Mouse (Mus musculus): ENCODE measurements around the gene Aida. TPM values are rescaled to one million over a fixed set of nuclear protein-coding genes. Genes with fewer than 3 reads are reported as not detected.
A peak's percentile ranks its signal among the peaks of the same experiment; 100 is the strongest.

The Aida gene
- polyA plus RNA-seq, 1 experiment from 2014 or later: 37.8 TPM

- DNase-seq (ENCODE audit: low spot score, missing footprints) (peak; percentile 78), ATAC-seq (ENCODE audit: low FRiP score) (no peak)
- H3K9ac ChIP-seq (ENCODE audit: low read length): no peak overlapping the region
- no peaks in the 10 kb centered on the region for H3K36me3 ChIP-seq (ENCODE audit: control insufficient read depth, insufficient read depth, low read length)
- no peak overlapping the region for H3K4me2 ChIP-seq
- no peaks in the 10 kb centered on the region for H3K4me1 ChIP-seq (ENCODE audit: control insufficient read depth, insufficient read depth, low read length)
- H3K9me3 ChIP-seq (ENCODE audit: control insufficient read depth, low read length): no peaks in the 10 kb centered on the region
- H3K27ac ChIP-seq (ENCODE audit: low read depth, low read length): no peak overlapping the region
- H3K4me3 ChIP-seq (ENCODE audit: low read depth, low read length): no peak overlapping the region
- H3K27me3 ChIP-seq (ENCODE audit: control insufficient read depth, insufficient read depth, low read length): no peaks in the 10 kb centered on the region
- 66% methylated on average over 10 of the region's 10 CpGs for WGBS
Observed at GRCm38 (mm10) chr1:183272867-183273818, 23.2 kb upstream of the Aida start.

DNA sequence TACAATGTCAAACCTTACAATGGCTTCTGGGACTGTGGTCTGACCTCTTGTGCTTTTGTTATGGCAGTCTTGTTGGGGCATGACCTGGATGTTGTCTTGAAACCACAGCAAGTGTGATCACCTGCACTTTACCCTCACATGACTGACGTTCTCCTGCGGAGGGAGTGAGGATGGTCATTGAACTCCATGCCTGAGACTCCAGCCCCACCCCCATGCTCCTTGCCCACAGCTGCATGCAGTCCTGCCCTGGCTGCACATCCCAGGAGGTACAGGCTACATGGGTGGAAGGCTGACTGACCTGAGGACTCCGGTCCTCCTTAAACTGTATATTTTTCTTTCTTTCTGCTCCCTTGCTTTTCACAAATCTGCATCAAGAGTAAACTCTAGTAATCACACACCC lies 22.0 kb upstream of the Aida start:
- DNase-seq (ENCODE audit: low spot score, missing footprints): peak; percentile 35
- WGBS: 69% methylated on average over 3 of the region's 3 CpGs
- Histone ChIP-seq H3K36me3 (ENCODE audit: control insufficient read depth, insufficient read depth, low read length) (no peaks in the 10 kb centered on the region; the same call in none of the 2 replicates), H3K9me3 (ENCODE audit: control insufficient read depth, low read length) (no peaks in the 10 kb centered on the region), H3K9ac (ENCODE audit: low read length) (no peak overlapping the region), H3K27me3 (ENCODE audit: control insufficient read depth, insufficient read depth, low read length) (no peaks in the 10 kb centered on the region), H3K4me2 (no peak overlapping the region), H3K27ac (ENCODE audit: low read depth, low read length) (no peak overlapping the region), H3K4me3 (ENCODE audit: low read depth, low read length) (no peak overlapping the region), H3K4me1 (ENCODE audit: control insufficient read depth, insufficient read depth, low read length) (no peaks in the 10 kb centered on the region)
- ATAC-seq (ENCODE audit: low FRiP score): no peak

DNA sequence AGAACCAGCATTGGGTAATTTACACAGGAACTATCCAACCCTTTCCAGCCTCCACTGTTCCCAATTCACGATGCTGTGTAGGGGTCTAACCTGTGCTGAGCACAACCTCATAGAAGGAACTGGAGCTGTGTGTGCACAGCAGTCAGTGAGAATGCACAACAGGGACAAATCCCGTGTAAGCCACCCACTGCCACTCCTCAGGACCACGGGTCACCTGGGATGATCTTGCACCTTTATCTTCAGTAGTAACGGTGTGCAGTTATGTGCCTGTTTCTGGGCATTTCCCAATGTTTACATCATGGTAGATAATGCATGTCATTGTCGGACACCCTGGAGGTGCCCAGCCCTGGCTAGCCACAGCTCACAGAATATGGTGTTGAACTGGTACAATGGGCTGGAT lies 20.6 kb upstream of the Aida start:
- ATAC-seq (ENCODE audit: low FRiP score) (no peak), DNase-seq (ENCODE audit: low spot score, missing footprints) (peak; percentile 72)
- no peak overlapping the region for H3K27ac ChIP-seq (ENCODE audit: low read depth, low read length)
- H3K4me1 ChIP-seq (ENCODE audit: control insufficient read depth, insufficient read depth, low read length): no peaks in the 10 kb centered on the region
- no peaks in the 10 kb centered on the region for H3K27me3 ChIP-seq (ENCODE audit: control insufficient read depth, insufficient read depth, low read length)
- H3K4me3 ChIP-seq (ENCODE audit: low read depth, low read length): no peak overlapping the region
- WGBS: 84% methylated on average over 5 of the region's 5 CpGs
- no peaks in the 10 kb centered on the region; the same call in none of the 2 replicates for H3K36me3 ChIP-seq (ENCODE audit: control insufficient read depth, insufficient read depth, low read length)
- no peaks in the 10 kb centered on the region for H3K9me3 ChIP-seq (ENCODE audit: control insufficient read depth, low read length)
- no peak overlapping the region for H3K9ac ChIP-seq (ENCODE audit: low read length)
- no peak overlapping the region for H3K4me2 ChIP-seq

- peaks cover 30% of the 10 kb centered on the region for H3K36me3 ChIP-seq (ENCODE audit: control insufficient read depth, insufficient read depth, low read length)
- DNase-seq (ENCODE audit: low spot score, missing footprints) (no peak), ATAC-seq (ENCODE audit: low FRiP score) (no peak)
- H3K9ac ChIP-seq (ENCODE audit: low read length): no peak overlapping the region
- 86% methylated on average over 3 of the region's 3 CpGs for WGBS
- H3K27me3 ChIP-seq (ENCODE audit: control insufficient read depth, insufficient read depth, low read length): no peaks in the 10 kb centered on the region
- no peak overlapping the region for H3K27ac ChIP-seq (ENCODE audit: low read depth, low read length)
- H3K4me2 ChIP-seq: no peak overlapping the region
- no peaks in the 10 kb centered on the region for H3K4me1 ChIP-seq (ENCODE audit: control insufficient read depth, insufficient read depth, low read length)
- no peak overlapping the region for H3K4me3 ChIP-seq (ENCODE audit: low read depth, low read length)
- H3K9me3 ChIP-seq (ENCODE audit: control insufficient read depth, low read length): no peaks in the 10 kb centered on the region
Observed at GRCm38 (mm10) chr1:183288351-183288750, 8.0 kb upstream of the Aida start.

- 90% methylated on average over 4 of the region's 4 CpGs for WGBS
- H3K4me3 ChIP-seq (ENCODE audit: low read depth, low read length): no peak overlapping the region
- no peak for DNase-seq (ENCODE audit: low spot score, missing footprints)
- peaks cover 23% of the 10 kb centered on the region for H3K36me3 ChIP-seq (ENCODE audit: control insufficient read depth, insufficient read depth, low read length)
- no peak overlapping the region for H3K9ac ChIP-seq (ENCODE audit: low read length)
- ATAC-seq (ENCODE audit: low FRiP score): no peak
- H3K27me3 ChIP-seq (ENCODE audit: control insufficient read depth, insufficient read depth, low read length): no peaks in the 10 kb centered on the region
- H3K9me3 ChIP-seq (ENCODE audit: control insufficient read depth, low read length): no peaks in the 10 kb centered on the region
- no peak overlapping the region for H3K27ac ChIP-seq (ENCODE audit: low read depth, low read length)
- H3K4me1 ChIP-seq (ENCODE audit: control insufficient read depth, insufficient read depth, low read length): no peaks in the 10 kb centered on the region
- H3K4me2 ChIP-seq: no peak overlapping the region
Observed at GRCm38 (mm10) chr1:183289576-183289975, 6.8 kb upstream of the Aida start.

- WGBS: under 1% methylated on average over 39 of the region's 39 CpGs
- H3K36me3 ChIP-seq (ENCODE audit: control insufficient read depth, insufficient read depth, low read length): no peaks in the 10 kb centered on the region
- peak within 1 kb of the TSS; percentile 51 for H3K9ac ChIP-seq (ENCODE audit: low read length)
- H3K27me3 ChIP-seq (ENCODE audit: control insufficient read depth, insufficient read depth, low read length): no peaks in the 10 kb centered on the region
- DNase-seq (ENCODE audit: low spot score, missing footprints): peak; percentile 99
- H3K4me3 ChIP-seq (ENCODE audit: low read depth, low read length): peak within 1 kb of the TSS; percentile 47
- no peaks in the 10 kb centered on the region for H3K4me1 ChIP-seq (ENCODE audit: control insufficient read depth, insufficient read depth, low read length)
- no peak within 1 kb of the TSS for H3K27ac ChIP-seq (ENCODE audit: low read depth, low read length)
- H3K9me3 ChIP-seq (ENCODE audit: control insufficient read depth, low read length): no peaks in the 10 kb centered on the region
- peak within 1 kb of the TSS; percentile 51 for H3K4me2 ChIP-seq
- peak; percentile 91 for ATAC-seq (ENCODE audit: low FRiP score)
Observed at GRCm38 (mm10) chr1:183296877-183297383, 540 bp downstream of the Aida start, which contains the start of gene Brox. Gene Brox, minus strand, starts transcription at chr1:183297269.

GRCm38 (mm10) chr1:183297473-183297885 lies 1.1 kb downstream of the Aida start:
- H3K27ac ChIP-seq (ENCODE audit: low read depth, low read length): no peak overlapping the region
- no peaks in the 10 kb centered on the region for H3K27me3 ChIP-seq (ENCODE audit: control insufficient read depth, insufficient read depth, low read length)
- no peaks in the 10 kb centered on the region for H3K4me1 ChIP-seq (ENCODE audit: control insufficient read depth, insufficient read depth, low read length)
- WGBS: 2% methylated on average over 29 of the region's 30 CpGs
- peak overlapping the region; percentile 47 for H3K4me3 ChIP-seq (ENCODE audit: low read depth, low read length)
- ATAC-seq (ENCODE audit: low FRiP score) (no peak; the same call in none of the 2 replicates), DNase-seq (ENCODE audit: low spot score, missing footprints) (peak; percentile 94)
- peak overlapping the region; percentile 51 for H3K4me2 ChIP-seq
- no peaks in the 10 kb centered on the region for H3K9me3 ChIP-seq (ENCODE audit: control insufficient read depth, low read length)
- peak overlapping the region; percentile 50 for H3K9ac ChIP-seq (ENCODE audit: low read length)
- H3K36me3 ChIP-seq (ENCODE audit: control insufficient read depth, insufficient read depth, low read length): no peaks in the 10 kb centered on the region

- peak overlapping the region; percentile 50 for H3K9ac ChIP-seq (ENCODE audit: low read length)
- no peaks in the 10 kb centered on the region for H3K4me1 ChIP-seq (ENCODE audit: control insufficient read depth, insufficient read depth, low read length)
- H3K27ac ChIP-seq (ENCODE audit: low read depth, low read length): no peak overlapping the region
- H3K36me3 ChIP-seq (ENCODE audit: control insufficient read depth, insufficient read depth, low read length): no peaks in the 10 kb centered on the region
- WGBS: under 1% methylated on average over 20 of the region's 20 CpGs
- DNase-seq (ENCODE audit: low spot score, missing footprints): peak; percentile 93
- peak; percentile 18; the same call in 1 of the 2 replicates for ATAC-seq (ENCODE audit: low FRiP score)
- no peaks in the 10 kb centered on the region for H3K9me3 ChIP-seq (ENCODE audit: control insufficient read depth, low read length)
- H3K27me3 ChIP-seq (ENCODE audit: control insufficient read depth, insufficient read depth, low read length): no peaks in the 10 kb centered on the region
- peak overlapping the region; percentile 47 for H3K4me3 ChIP-seq (ENCODE audit: low read depth, low read length)
- H3K4me2 ChIP-seq: peak overlapping the region; percentile 51
Observed at GRCm38 (mm10) chr1:183297886-183298489, 1.6 kb downstream of the Aida start.

- H3K27me3 ChIP-seq (ENCODE audit: control insufficient read depth, insufficient read depth, low read length): no peaks in the 10 kb centered on the region
- no peak for ATAC-seq (ENCODE audit: low FRiP score)
- H3K36me3 ChIP-seq (ENCODE audit: control insufficient read depth, insufficient read depth, low read length): no peaks in the 10 kb centered on the region
- DNase-seq (ENCODE audit: low spot score, missing footprints): peak; percentile 100
- no peak overlapping the region for H3K27ac ChIP-seq (ENCODE audit: low read depth, low read length)
- H3K9me3 ChIP-seq (ENCODE audit: control insufficient read depth, low read length): no peaks in the 10 kb centered on the region
- WGBS: 89% methylated on average over 6 of the region's 6 CpGs
- H3K4me1 ChIP-seq (ENCODE audit: control insufficient read depth, insufficient read depth, low read length): no peaks in the 10 kb centered on the region
- no peak overlapping the region for H3K4me3 ChIP-seq (ENCODE audit: low read depth, low read length)
- H3K9ac ChIP-seq (ENCODE audit: low read length): no peak overlapping the region
- H3K4me2 ChIP-seq: no peak overlapping the region
Observed at GRCm38 (mm10) chr1:183299161-183299560, 2.8 kb downstream of the Aida start.
